Mouse (Mus musculus) embryo, embryonic 11.5 days (tissue): ENCODE results near the gene Naxe.

ENCODE experiments used
- DNase-seq: peaks from one replicate; pipeline ENCODE4 v3.0.0-alpha.2; 2012; ENCODE audit warnings: low read depth, low spot score

The Naxe gene

GRCm38 (mm10) chr3:88057030-88057429 is 1.3 kb downstream of the Naxe start:
- DNase-seq, result no peak

DNA sequence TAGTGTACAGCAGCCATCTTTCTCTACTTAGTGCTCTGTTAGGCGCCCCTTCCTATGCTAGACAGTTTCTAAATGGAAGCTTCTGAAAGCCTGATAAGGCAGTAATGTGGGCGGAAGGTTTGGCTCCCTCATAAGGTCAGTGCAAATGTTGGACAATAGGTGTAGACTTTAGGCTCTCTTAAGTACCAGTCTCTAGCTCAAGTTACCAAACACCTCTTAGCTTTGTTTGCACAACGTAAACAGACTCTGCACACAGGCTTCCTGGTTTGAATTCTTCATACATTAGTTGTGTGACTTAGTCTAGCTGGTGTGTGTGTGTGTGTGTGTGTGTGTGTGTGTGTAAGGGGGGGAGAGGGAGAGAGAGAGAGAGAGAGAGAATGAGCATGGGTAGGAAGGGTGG is 8.8 kb downstream of the Naxe start:
- no peak for DNase-seq

DNA sequence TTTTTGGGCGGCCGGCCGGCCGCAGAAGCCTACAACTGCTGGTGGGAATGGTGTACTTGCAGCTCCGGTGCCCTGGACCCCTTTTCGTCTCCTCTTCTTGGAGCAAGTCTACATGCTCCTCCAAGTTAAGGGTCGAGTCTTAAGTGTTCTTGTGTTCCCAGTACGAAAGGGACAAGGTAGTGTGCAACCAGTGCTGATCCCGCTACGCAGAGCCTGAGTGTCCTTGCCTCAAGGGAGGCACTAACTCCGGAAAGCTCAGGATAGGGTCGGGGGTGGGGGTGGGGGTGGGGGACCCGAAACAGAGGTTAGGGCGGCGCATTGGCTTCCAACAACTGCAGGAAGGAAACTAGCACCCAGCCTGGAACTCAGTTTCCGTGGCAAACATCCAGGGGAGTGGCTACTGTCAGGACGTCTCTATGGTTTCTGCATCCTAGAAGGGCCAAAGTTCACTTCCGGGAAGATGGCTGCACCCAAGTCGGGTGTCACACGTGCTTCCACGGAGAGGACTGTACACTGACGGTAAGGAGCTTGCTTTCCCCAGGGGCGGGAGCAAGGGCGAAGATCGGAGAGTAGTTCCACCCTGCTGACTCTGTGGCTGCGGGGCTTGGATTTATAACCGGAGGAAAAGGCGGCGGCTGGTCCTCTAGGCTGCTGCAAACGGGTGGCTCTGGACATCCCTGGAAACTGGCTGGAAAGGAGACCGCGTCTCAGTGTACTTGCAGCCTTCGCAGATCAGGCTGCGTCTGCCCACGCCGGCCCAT is 15.5 kb downstream of the Naxe start, which contains the start of gene Gpatch4:
Gene Gpatch4, plus strand, starts transcription at position 448 of the 761 bp plus-strand sequence.
- peak; percentile 91 for DNase-seq

DNA sequence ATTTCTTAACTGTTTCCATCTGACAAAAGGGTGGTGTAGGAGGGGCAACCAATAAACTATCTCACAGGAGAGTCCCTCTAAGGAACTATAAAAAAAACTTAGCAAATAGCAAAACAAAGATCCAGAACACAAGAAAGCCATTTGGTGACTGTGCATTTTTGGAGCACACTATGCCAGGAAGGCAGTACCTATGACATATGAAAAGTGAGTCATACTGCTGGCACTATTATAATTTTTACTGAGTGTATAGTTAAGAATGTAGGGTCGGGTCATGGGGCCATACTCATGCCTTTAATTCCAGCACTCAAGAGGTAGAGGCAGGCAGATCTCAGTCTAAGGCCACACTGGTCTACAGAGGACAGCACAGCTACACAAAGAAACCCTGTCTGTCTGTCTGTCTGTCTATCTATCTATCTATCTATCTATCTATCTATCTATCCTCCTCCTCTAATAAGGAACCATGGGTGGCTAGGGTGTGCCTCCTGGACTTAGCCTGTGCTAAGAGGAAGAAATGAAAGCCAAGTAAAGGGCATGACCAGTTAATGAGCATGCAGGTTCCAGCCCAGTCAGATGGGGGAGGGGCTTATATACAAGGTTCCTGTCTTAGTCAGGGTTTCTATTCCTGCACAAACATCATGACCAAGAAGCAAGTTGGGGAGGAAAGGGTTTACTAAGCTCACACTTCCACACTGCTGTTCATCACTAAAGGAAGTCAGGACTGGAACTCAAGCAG is 22.6 kb downstream of the Naxe start:
- no peak for DNase-seq

GRCm38 (mm10) chr3:88033506-88033905 is 24.8 kb downstream of the Naxe start:
- DNase-seq, result no peak

GRCm38 (mm10) chr3:88030608-88031395 is 27.5 kb downstream of the Naxe start:
- DNase-seq, result no peak

DNA sequence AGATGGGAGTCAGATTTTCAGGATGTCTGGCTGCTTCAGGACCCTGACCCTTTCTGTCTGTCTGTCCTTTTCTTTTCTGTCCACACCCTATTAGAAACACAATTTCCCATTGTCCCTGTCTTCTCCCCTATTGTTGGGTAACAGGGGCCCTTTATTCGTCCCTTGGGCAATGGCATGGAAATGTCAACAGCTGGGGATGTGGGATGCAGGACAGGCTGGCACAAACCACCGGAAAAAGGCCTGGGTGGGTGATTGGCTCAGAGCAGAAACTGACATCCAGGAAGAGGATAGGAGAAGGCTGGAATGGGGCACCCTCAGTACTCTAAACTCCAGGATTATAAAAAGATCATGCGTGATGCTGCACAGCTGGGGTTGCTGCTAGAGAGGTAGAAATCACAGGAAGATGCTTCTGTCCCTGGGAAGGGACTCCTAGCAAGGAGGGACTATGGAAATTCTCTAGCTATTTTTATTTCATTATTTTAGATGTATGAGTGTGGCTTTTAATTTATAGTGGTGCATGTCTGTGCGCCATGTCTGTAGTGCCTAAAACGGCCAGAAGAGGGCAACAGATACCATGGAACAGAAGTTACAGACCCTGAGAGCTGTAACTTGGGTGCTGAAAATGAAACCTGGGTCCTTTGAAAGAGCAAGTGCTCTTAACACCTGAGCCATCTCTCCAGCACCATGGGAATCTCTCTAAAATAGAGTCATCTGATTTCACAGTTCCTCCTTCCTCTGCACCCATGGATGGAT is 30.7 kb downstream of the Naxe start, which contains the start of gene Hapln2:
Gene Hapln2, minus strand, starts transcription at position 150 of the 753 bp plus-strand sequence.
- DNase-seq, result no peak

- DNase-seq, result no peak
Observed at GRCm38 (mm10) chr3:88026823-88027222, 31.5 kb downstream of the Naxe start.

- no peak for DNase-seq
Observed at GRCm38 (mm10) chr3:88023192-88024074, 34.9 kb downstream of the Naxe start.

DNA sequence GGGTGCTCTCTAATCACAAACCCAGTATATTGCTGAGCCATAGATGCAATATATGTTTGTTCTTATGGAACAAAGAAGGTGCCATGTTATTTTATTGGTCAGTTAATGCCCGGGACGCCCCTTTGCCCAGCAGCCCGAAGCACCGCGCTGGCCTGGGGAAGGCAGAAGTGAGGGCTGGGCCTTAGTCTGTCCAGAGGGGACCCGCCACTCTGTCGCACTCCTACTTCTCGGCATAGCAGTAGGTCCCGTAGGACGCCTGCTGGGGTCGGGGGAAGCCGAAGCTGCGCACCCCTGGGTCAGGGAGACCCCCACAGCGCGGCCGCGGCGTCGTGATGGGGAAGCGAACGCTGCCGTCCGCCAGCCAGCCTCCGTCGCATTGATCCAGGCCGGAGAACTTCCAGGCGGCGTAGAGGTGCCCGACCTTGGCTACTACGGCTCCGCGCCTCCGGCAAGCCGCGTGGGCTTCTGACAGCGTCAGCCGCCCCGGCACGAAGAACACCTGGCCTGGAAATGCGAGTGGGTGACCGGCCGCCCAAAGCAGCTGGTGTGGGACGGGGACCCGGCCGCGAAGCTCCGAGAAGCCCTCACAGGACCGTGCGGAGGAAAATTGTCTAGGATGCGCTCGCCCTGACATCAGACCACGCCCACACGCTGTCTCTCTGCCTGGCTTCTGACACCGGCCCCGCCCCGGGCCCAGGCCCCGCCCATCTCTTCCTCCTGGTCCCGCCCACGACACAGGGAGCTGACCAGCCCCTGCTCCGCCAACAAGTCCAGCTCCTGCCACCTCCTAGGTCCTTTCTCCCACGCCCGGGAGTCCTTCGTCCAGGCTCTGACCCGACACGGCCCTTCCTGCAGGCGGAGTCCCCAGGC is 35.7 kb downstream of the Naxe start:
- DNase-seq, result peak; percentile 82

DNA sequence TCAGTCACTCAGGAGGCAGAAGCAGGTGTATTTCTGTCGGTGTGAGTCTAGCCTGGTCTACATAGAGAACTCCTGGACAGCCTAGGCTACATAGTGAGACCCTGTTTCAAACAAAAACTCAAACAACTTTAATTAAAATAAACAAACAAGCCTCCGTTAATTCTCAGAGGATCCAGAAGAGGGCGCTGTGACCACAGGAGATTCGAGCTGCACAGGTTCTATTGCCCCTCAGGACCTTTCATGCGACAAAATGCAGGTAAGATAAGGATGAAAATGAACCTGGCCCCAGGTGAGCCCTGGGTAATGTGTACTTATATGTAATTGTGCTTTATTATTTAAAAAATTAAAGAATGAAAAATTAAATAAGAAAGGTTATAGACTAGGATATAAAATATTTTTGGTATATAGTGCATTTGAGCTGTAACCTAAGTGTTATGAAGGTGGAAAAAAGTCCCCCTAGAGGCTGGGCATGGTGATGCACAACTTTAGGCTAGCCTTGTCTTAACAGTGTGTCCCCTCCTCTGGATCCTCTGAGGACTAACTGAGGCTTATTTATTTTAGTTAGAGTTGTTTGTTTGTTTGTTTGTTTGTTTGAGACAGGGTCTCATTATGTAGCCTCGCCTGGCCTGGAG is 47.5 kb downstream of the Naxe start:
- no peak for DNase-seq
